Mouse (Mus musculus): Measurements from ENCODE around the gene Gbx1.

- no peak for TF ChIP-seq CTCF (IDR thresholded peaks at IDR 0.05; ENCODE audit: control insufficient read depth, insufficient read depth, low read length)
- TF ChIP-seq POLR2A (IDR thresholded peaks at IDR 0.05; ENCODE audit: borderline replicate concordance, control insufficient read depth, low read depth, low read length) = no peak
Measured at GRCm38 (mm10) chr5:24474723-24475261, 52.2 kb downstream of the Gbx1 start.

Measured in bone marrow, adult 2 months (tissue).